Mouse (Mus musculus) macrophage (primary cell): ENCODE data around the gene Mapk12. TPM values are rescaled to one million over a fixed set of nuclear protein-coding genes. Genes with fewer than 3 reads are reported as not detected.

ENCODE experiments used
- H3K27ac ChIP-seq: fragments of 350-480 bp; formaldehyde crosslinking; 2 replicates; pipeline ENCODE4 v1.9.0; 2021
- H3K36me3 ChIP-seq: fragments of 350-480 bp; formaldehyde crosslinking; 2 replicates; pipeline ENCODE4 v1.9.0; 2021; ENCODE audit errors: inconsistent target
- H3K4me3 ChIP-seq: fragments of 350-480 bp; formaldehyde crosslinking; 2 replicates; pipeline ENCODE4 v1.9.0; 2021; ENCODE audit errors: inconsistent target
- H3K79me2 ChIP-seq: fragments of 350-480 bp; formaldehyde crosslinking; 2 replicates; pipeline ENCODE4 v1.9.0; 2021; ENCODE audit errors: inconsistent target
- WGBS: methylation state at CpG from one replicate; pipeline ENCODE4 v1.1.7; 2026; ENCODE audit warnings: inconsistent platforms; ENCODE audit not compliant: missing documents; 5-methylcytosine and 5-hydroxymethylcytosine counted together
- polyA plus RNA-seq: library from polyadenylated mRNA; stranded (reverse); fragments of 250-400 nt; gene quantifications from 3 replicates; pipeline ENCODE4 v1.2.4, GENCODE M21; 2018; ENCODE audit warnings: inconsistent platforms

The Mapk12 gene
- polyA plus RNA-seq, 1 experiment from 2014 or later: 0.09 TPM

DNA sequence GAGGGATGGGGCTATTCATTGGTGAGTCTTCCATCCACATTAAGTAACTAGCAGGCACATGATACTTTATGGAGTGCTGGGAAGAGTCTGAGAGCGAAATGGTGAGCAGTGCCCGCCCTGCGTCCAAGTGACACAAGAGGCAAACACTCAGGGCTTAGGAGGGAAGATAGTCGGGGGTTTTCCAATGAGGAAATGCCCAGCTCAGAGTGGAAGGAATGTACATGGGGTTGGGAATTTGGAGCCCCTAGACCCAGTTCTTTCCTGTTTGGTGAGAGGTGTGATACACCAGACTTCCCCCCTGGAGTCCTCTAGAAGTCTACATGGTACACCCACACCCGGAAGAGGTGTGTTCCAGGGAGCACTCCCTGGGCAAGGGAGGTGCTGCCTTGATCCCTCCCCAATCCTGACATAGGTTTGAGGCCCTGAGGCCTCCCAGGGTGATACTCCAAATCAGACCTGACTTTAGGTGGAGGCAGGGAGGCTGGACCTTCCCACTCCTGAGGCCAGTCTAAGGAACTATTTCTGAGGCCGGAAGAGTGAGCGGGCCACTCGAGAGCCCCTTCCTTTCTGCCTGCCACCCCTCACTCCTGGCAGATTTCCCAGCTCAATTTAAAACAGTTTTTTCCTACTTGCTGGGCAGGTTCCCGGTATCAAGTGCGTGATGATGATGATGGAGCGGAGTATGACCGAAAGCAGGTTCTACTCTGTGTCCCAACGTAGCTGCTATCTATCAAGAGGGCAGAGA is 35.1 kb upstream of the Mapk12 start:
- Histone ChIP-seq H3K27ac (no peak overlapping the region), H3K4me3 (no peak overlapping the region), H3K79me2 (peaks cover 93% of the 10 kb centered on the region), H3K36me3 (no peaks in the 10 kb centered on the region)
- WGBS: 87% methylated on average over 13 of the region's 13 CpGs

DNA sequence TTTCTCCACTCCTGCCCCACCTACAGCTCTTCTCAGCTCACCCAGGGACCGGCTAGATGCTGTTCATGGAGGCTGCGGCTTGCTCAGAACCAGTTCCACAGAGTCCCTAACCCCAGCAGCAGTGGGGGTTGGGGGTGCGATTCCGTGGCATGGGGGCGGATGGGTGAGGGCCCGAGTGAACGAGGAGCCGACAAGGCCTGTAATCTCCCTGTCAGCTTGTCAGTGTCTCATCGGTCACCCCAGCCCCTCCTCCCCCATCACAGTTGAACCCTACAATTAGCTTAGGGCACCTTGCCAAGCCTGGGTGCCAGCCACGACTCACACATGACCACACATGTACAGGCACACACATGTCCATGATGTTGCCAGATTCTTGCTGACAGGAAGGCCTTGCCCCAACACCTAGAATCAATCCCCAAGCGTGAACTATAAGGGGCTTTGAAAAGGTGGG is 34.4 kb upstream of the Mapk12 start:
- peaks cover 95% of the 10 kb centered on the region for H3K79me2 ChIP-seq
- WGBS: 93% methylated on average over 10 of the region's 11 CpGs
- H3K27ac ChIP-seq: no peak overlapping the region
- H3K36me3 ChIP-seq: no peaks in the 10 kb centered on the region
- H3K4me3 ChIP-seq: no peak overlapping the region

DNA sequence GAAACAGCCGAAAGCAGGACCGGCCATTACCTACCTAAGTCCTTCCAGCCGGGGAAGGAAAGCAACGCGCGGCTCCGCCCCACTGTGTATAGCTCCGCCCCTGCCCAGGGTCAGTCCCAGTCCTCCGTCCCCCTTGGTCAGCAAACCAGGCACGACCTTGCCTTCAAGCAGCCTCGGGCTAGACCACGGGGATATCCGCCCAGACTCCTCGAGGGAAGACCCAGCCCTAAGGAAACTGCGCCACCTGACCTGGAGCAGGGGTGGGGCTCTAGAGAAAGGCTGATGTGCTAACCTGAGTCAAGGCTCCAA is 33.4 kb upstream of the Mapk12 start:
- Histone ChIP-seq H3K4me3 (peak overlapping the region; percentile 46), H3K36me3 (peaks cover 9% of the 10 kb centered on the region), H3K79me2 (peaks cover 95% of the 10 kb centered on the region), H3K27ac (peak overlapping the region; percentile 90)
- 19% methylated on average over 14 of the region's 15 CpGs for WGBS

DNA sequence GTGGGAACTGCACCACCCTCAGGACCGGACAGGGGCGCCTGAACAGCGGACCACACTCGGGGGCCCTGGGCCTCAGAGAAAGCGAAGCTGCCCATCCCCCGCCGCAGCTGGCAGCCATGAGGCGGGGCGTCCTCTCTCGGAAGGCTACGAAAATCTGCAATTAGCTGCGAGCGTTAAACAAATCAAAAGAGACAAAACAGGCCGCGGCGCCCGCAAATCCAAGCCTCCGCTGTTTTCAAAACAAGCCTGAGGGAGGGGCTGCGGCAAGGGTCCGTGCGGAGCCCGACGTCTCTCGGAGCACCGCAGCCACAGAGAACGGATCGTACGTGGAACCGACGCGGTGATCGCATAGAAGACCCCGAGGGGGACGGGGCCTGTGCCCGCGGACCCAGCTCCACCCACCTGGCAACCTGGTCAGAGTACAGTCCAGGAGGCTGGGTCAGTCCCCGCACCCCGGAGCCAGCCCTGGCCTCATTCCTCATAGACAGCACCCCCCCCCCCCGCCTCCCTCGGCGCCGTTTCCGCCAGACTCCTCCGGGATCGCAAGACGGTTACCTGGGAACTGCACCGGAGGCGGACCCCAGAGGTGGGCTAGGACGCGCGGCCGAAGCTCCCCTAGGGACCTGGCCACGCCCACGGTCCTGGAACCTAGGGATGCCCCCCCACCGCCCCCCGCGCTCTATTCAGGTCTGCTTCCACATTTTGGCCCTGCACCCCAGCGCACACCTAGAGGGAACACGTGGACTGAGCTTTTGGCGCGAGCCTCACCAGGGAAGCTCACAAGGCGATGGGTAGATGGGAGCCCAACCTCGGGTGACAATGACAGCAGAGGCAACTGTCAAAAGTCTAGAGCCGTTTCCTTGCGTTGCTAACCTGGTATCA is 32.8 kb upstream of the Mapk12 start:
- Histone ChIP-seq H3K27ac (peak overlapping the region; percentile 90), H3K79me2 (peaks cover 95% of the 10 kb centered on the region), H3K4me3 (peak overlapping the region; percentile 46), H3K36me3 (peaks cover 15% of the 10 kb centered on the region)
- 2% methylated on average over 63 of the region's 65 CpGs for WGBS

DNA sequence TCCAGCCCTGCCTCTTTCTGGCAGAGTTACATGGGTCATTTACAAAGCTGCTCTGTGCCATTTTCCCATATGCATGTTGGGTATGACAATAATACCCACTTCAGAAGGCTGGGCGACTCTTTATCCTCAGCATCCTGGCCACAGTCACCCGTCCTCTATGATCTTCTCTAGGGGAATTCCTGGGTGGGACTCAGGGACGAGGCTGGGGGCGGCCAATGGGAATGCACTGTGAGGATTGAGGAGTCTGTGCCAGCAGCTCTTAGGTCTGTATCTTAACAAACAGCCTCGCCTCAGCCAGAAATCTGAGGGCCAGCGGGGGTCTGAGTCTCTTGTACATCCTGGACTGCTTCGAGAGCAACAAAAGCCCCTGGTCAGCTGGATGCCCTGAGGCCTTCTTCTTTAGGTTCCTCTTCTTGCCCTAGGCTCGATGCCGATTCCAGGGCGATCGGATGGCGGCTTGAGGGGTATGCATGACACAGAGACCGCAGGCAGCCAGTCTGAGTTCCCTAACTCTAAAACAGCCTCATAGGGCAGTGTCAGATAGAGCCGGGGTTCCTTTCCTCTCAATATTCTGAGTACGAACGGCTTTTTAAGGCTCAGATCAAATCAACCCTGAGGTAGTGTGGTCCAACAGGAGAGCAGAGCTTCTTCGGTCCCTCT is 31.9 kb upstream of the Mapk12 start:
- 27% methylated on average over 17 of the region's 17 CpGs for WGBS
- H3K36me3 ChIP-seq: peaks cover 22% of the 10 kb centered on the region
- H3K79me2 ChIP-seq: peaks cover 100% of the 10 kb centered on the region
- H3K4me3 ChIP-seq: peak overlapping the region; percentile 46
- peak overlapping the region; percentile 90 for H3K27ac ChIP-seq

DNA sequence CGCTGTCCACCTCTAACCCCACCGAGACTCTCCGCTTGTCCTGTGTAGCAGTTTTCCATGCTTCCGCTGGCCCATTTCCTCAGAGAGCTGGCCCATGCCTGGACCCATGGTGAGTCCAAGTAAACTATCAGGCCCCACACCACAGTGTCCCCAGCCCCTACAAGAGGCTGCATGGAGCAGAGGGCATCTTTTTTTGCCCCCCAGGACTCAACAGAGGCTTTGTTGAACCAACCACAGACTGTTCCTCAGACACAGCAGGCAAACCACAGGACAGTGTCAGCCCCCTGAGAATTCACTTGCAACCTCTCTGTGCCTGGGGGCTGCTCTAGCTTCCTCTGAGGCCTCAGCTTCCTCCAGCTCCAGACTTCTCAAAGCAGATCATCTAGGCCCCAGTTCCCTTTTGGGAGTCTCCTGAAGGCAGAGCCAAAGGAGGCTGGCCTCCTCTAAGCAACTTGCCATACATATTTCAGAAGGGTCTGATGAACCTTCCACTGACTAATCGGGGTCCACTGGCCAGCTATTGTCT is 31.1 kb upstream of the Mapk12 start:
- peaks cover 29% of the 10 kb centered on the region for H3K36me3 ChIP-seq
- H3K27ac ChIP-seq: peak overlapping the region; percentile 90
- WGBS: 94% methylated on average over 5 of the region's 5 CpGs
- H3K4me3 ChIP-seq: no peak overlapping the region
- H3K79me2 ChIP-seq: peaks cover 100% of the 10 kb centered on the region

GRCm38 (mm10) chr15:89170102-89170501 is 29.6 kb upstream of the Mapk12 start:
- Histone ChIP-seq H3K27ac (no peak overlapping the region), H3K79me2 (peaks cover 91% of the 10 kb centered on the region), H3K4me3 (no peak overlapping the region), H3K36me3 (peaks cover 44% of the 10 kb centered on the region)
- WGBS: 86% methylated on average over 3 of the region's 3 CpGs

DNA sequence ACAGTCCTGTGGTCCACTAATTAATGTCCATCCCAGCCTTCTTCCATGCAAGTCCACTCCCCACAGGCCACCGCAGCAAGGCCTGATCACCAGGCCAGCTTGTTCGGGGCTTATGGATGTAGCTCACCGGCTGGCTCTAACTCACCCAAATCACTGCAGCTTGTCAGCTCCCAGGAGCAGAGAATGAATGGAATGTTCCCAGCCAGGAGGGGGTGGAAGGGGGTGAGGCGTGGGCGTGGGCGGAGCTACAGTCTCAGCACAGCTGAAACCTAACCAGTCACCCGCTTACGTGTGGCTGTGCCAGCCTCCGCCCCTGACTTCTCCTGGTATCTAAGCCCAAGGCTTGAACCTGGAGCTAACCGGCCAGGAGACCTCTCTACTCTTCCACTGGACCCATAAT is 28.9 kb upstream of the Mapk12 start:
- WGBS: 88% methylated on average over 10 of the region's 10 CpGs
- Histone ChIP-seq H3K36me3 (peaks cover 50% of the 10 kb centered on the region), H3K79me2 (peaks cover 84% of the 10 kb centered on the region), H3K27ac (no peak overlapping the region), H3K4me3 (no peak overlapping the region)

- WGBS: 94% methylated on average over 10 of the region's 10 CpGs
- Histone ChIP-seq H3K27ac (no peak overlapping the region), H3K36me3 (peaks cover 56% of the 10 kb centered on the region), H3K4me3 (no peak overlapping the region), H3K79me2 (peaks cover 79% of the 10 kb centered on the region)
These were observed 28.4 kb upstream of the Mapk12 start for GRCm38 (mm10) chr15:89168922-89169321.

DNA sequence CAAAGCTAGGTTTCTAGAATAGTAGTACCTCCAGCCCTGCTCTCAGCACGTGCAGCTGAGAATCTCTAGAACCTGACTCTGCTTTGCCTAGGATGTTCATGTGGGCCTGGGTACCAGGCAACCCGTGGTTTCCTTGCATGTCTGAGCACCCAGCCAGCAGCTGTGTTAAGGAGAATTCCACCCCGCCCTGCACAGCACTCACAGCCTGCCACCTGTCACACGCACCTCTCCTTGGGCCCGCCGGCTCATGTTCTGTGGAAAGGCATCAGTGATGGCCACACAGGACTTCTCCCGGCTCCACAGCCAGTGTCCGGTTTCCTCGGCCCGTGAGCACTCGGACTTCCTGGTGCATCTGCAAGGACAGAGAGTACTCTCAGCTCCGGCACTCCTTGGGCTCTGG is 25.0 kb upstream of the Mapk12 start:
- peaks cover 90% of the 10 kb centered on the region for H3K36me3 ChIP-seq
- 94% methylated on average over 12 of the region's 12 CpGs for WGBS
- H3K27ac ChIP-seq: no peak overlapping the region

DNA sequence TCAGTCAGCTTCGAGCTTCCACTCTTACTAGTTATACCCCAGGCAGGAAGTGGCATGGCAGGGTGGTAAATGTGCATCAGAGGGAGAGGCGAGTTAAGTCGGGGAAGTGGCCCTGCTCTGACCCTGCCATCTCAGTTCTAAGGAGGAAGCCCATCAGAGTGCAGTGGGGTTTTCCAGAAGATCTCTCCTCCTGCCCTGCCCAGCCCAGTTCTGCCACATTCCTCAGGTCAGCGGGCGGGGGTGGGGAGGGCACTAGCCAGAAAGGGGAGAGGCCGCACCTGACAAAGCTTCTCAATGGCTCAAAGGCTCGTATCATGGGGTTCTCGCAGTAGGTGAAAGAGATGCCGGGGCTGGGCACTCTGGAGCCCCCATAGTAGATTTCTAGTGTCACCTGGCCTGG is 20.9 kb upstream of the Mapk12 start:
- WGBS: 65% methylated on average over 7 of the region's 9 CpGs
- no peak overlapping the region for H3K27ac ChIP-seq
- H3K36me3 ChIP-seq: peaks cover 100% of the 10 kb centered on the region
- no peak overlapping the region for H3K4me3 ChIP-seq
- H3K79me2 ChIP-seq: peaks cover 4% of the 10 kb centered on the region; the same call in 1 of the 2 replicates

More for the DNA sequence above, 25.0 kb upstream of the Mapk12 start:
- peaks cover 44% of the 10 kb centered on the region for H3K79me2 ChIP-seq
- no peak overlapping the region for H3K4me3 ChIP-seq

DNA sequence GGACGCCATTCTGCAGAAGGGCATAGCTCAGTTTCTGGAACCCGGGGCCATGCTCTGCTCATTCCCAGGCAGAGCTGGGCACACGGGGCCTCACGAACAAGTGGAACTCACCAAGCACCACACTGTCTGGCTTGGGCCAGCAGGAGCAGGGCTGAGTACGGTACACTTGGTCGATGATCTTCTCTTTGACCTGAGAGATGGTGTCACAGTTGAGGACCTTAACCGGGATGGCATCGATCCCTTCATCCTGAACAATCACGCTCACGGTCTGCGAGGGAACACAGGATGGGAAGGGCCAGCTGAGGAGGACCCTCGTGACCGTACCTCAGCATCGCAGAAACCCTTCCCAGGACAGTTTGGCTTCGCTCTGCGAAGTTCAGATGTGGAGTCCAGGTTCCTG is 18.0 kb upstream of the Mapk12 start:
- WGBS: 92% methylated on average over 16 of the region's 16 CpGs
- Histone ChIP-seq H3K27ac (no peak overlapping the region), H3K79me2 (no peaks in the 10 kb centered on the region), H3K4me3 (no peak overlapping the region), H3K36me3 (peaks cover 97% of the 10 kb centered on the region)

DNA sequence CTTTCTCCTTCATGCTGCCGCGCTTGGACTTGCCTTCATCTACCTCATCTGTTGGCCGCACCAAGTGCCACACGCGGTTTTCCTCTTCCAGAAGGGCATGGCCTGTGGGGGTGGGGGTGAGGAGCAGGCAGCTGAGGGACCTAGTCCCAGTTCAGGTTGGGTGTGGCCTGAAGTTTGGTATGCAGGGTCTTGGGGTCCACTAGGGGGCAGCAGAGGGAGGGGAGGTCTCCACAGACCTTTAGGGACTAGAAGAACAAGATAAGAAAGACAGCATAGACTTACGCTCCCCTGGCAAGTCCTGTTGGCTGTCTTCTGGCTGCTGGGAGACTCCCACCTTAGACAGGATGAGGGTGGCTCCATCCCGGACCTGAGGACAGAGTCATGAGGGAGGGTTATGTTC is 17.5 kb upstream of the Mapk12 start:
- Histone ChIP-seq H3K36me3 (peaks cover 91% of the 10 kb centered on the region), H3K79me2 (no peaks in the 10 kb centered on the region), H3K4me3 (no peak overlapping the region), H3K27ac (no peak overlapping the region)
- 76% methylated on average over 5 of the region's 7 CpGs for WGBS

- H3K27ac ChIP-seq: no peak overlapping the region
- H3K4me3 ChIP-seq: no peak overlapping the region
- no peaks in the 10 kb centered on the region for H3K79me2 ChIP-seq
- H3K36me3 ChIP-seq: peaks cover 35% of the 10 kb centered on the region
These were observed 11.8 kb upstream of the Mapk12 start for GRCm38 (mm10) chr15:89152312-89152711.

- WGBS: 19% methylated on average over 13 of the region's 13 CpGs
- H3K79me2 ChIP-seq: no peaks in the 10 kb centered on the region
- H3K27ac ChIP-seq: no peak overlapping the region
- H3K4me3 ChIP-seq: no peak overlapping the region; the same call in 1 of the 2 replicates
- peaks cover 12% of the 10 kb centered on the region for H3K36me3 ChIP-seq
These were observed 9.5 kb upstream of the Mapk12 start for GRCm38 (mm10) chr15:89150041-89150390.
